Mouse (Mus musculus): ENCODE measurements at regions not wholly inside any gene's neighbourhood (a gene's known extent, or its start where the extent isn't known, plus 50 kb on each side); places are given as distances from the start of the nearest gene placed in this dataset.

- no peak for DNase-seq
Measured at GRCm38 (mm10) chr4:22047730-22048455, 116.8 kb downstream of the Faxc start.

GRCm38 (mm10) chr4:22066785-22067433 lies 135.8 kb downstream of the Faxc start:
- DNase-seq: no peak

- DNase-seq: no peak
Measured at GRCm38 (mm10) chr4:22067678-22068299, 136.7 kb downstream of the Faxc start.

GRCm38 (mm10) chr4:22088209-22088787 lies 157.2 kb downstream of the Faxc start:
- DNase-seq: no peak

- no peak for DNase-seq
Measured at GRCm38 (mm10) chr4:22089637-22090041, 158.5 kb downstream of the Faxc start.

GRCm38 (mm10) chr4:22090536-22090935 lies 159.4 kb downstream of the Faxc start:
- no peak for DNase-seq

- DNase-seq: no peak
Measured at GRCm38 (mm10) chr4:22092551-22092950, 161.4 kb downstream of the Faxc start.

- DNase-seq: no peak
Measured at GRCm38 (mm10) chr4:22095257-22096031, 164.3 kb downstream of the Faxc start.

GRCm38 (mm10) chr4:22098605-22099004 lies 167.5 kb downstream of the Faxc start:
- DNase-seq: no peak

- DNase-seq: no peak
Measured at GRCm38 (mm10) chr4:22102478-22102877, 171.3 kb downstream of the Faxc start.

GRCm38 (mm10) chr4:22103001-22103587 lies 172.0 kb downstream of the Faxc start:
- no peak for DNase-seq

- DNase-seq: no peak
Measured at GRCm38 (mm10) chr4:22106883-22107282, 175.8 kb downstream of the Faxc start.

- DNase-seq: peak in 1 of 2 experiments; percentile 40
Measured at GRCm38 (mm10) chr4:22109410-22109809, 178.3 kb downstream of the Faxc start.

GRCm38 (mm10) chr4:22110400-22110799 lies 179.3 kb downstream of the Faxc start:
- no peak for DNase-seq

- no peak for DNase-seq
Measured at GRCm38 (mm10) chr4:22112209-22112608, 181.1 kb downstream of the Faxc start.

- no peak for DNase-seq
Measured at GRCm38 (mm10) chr4:22114451-22114850, 183.3 kb downstream of the Faxc start.

GRCm38 (mm10) chr4:22119877-22120276 lies 188.7 kb downstream of the Faxc start:
- DNase-seq: no peak

- DNase-seq: no peak
Measured at GRCm38 (mm10) chr4:22120953-22121352, 189.8 kb downstream of the Faxc start.

- no peak for DNase-seq
Measured at GRCm38 (mm10) chr4:22121397-22121796, 190.3 kb downstream of the Faxc start.

GRCm38 (mm10) chr4:22124836-22125235 lies 193.7 kb downstream of the Faxc start:
- DNase-seq: no peak

GRCm38 (mm10) chr4:22130511-22130910 lies 199.4 kb downstream of the Faxc start:
- DNase-seq: no peak

Data from kidney, postnatal 25 days (tissue).